Mouse (Mus musculus) heart, embryonic 11.5 days (tissue): ENCODE results near the gene Gm10031. TPM values are rescaled to one million over a fixed set of nuclear protein-coding genes. Genes with fewer than 3 reads are reported as not detected.

ENCODE experiments used
- ATAC-seq: fragments of 200-750 bp; cut with Nextera tagmentation; replicated peaks from 2 replicates; pipeline ENCODE4 v1.8.0; 2017; ENCODE audit warnings: moderate library complexity; ENCODE audit not compliant: insufficient number of reproducible peaks, low FRiP score, low TSS enrichment
- H3K27ac ChIP-seq: fragments of 300-500 bp; sonication (generic); 2 replicates; pipeline ENCODE4 v1.5.1; 2014; ENCODE audit warnings: mild to moderate bottlenecking, low read depth, low read length
- H3K27me3 ChIP-seq: fragments of 300-500 bp; sonication (generic); 2 replicates; pipeline ENCODE4 v1.6.1; 2014; ENCODE audit warnings: mild to moderate bottlenecking, low read length, mixed read lengths; ENCODE audit not compliant: control insufficient read depth, insufficient read depth
- H3K36me3 ChIP-seq: fragments of 300-500 bp; sonication (generic); 2 replicates; pipeline ENCODE4 v1.6.1; 2014; ENCODE audit warnings: mild to moderate bottlenecking, low read length, moderate library complexity, mixed read lengths; ENCODE audit not compliant: control insufficient read depth, insufficient read depth
- H3K4me1 ChIP-seq: fragments of 300-500 bp; sonication (generic); 2 replicates; pipeline ENCODE4 v1.6.1; 2014; ENCODE audit warnings: low read length; ENCODE audit not compliant: control insufficient read depth, insufficient read depth
- H3K4me2 ChIP-seq: fragments of 300-500 bp; sonication (generic); 2 replicates; pipeline ENCODE4 v1.6.1; 2014; ENCODE audit warnings: mild to moderate bottlenecking, moderate library complexity
- H3K4me3 ChIP-seq: fragments of 300-500 bp; sonication (generic); 2 replicates; pipeline ENCODE4 v1.5.1; 2014; ENCODE audit warnings: low read depth, low read length
- H3K9ac ChIP-seq: fragments of 300-500 bp; sonication (generic); 2 replicates; pipeline ENCODE4 v1.6.1; 2014; ENCODE audit warnings: mild to moderate bottlenecking, low read depth, low read length, moderate library complexity
- H3K9me3 ChIP-seq: fragments of 300-500 bp; sonication (generic); replicated peaks from 2 replicates; pipeline ENCODE4 v1.6.1; 2016; ENCODE audit warnings: low read length; ENCODE audit not compliant: control insufficient read depth
- WGBS: fragments of 180-500 bp; shearing (Covaris S2); extraction: QIAGEN DNeasy Blood & Tissue Kit; methylation state at CpG from one replicate; pipeline ENCODE4 v1.1.7; 2014; ENCODE audit not compliant: insufficient replicate concordance; 5-methylcytosine and 5-hydroxymethylcytosine counted together
- polyA plus RNA-seq: library from polyadenylated mRNA; unstranded; fragments of >200 nt; fragmentation: Nextera tagmentation; extraction: Ambion mirVana; gene quantifications from 2 replicates; pipeline ENCODE4 v1.2.1, GENCODE M21; 2014

Gene Gm10031
- polyA plus RNA-seq, 1 experiment from 2014 or later = 0.66 TPM

GRCm38 (mm10) chr1:156559641-156560020 is 35.8 kb downstream of the Gm10031 start:
- no peaks in the 10 kb centered on the region for H3K27me3 ChIP-seq
- 0 out of 2 replicates have a peak, but pooled peaks have one; percentile 19 for ATAC-seq
- peaks cover 7% of the 10 kb centered on the region; the same call in 1 of the 2 replicates for H3K4me1 ChIP-seq
- WGBS = 15% methylated on average over 8 of the region's 8 CpGs
- H3K36me3 ChIP-seq = no peaks in the 10 kb centered on the region
- H3K9ac ChIP-seq = peak overlapping the region; percentile 96
- H3K9me3 ChIP-seq = no peaks in the 10 kb centered on the region
- H3K4me3 ChIP-seq = peak overlapping the region; percentile 83
- H3K4me2 ChIP-seq = peak overlapping the region; percentile 79
- H3K27ac ChIP-seq = peak overlapping the region; percentile 22; the same call in 1 of the 2 replicates

GRCm38 (mm10) chr1:156560500-156560899 is 36.7 kb downstream of the Gm10031 start:
- Histone ChIP-seq H3K27me3 (no peaks in the 10 kb centered on the region), H3K27ac (no peak overlapping the region), H3K4me1 (peaks cover 7% of the 10 kb centered on the region; the same call in 1 of the 2 replicates), H3K4me3 (no peak overlapping the region), H3K4me2 (0 out of 2 replicates have a peak overlapping the region, but pooled peaks have one; percentile 79), H3K9me3 (no peaks in the 10 kb centered on the region), H3K36me3 (no peaks in the 10 kb centered on the region), H3K9ac (no peak overlapping the region)
- ATAC-seq = no peak
- WGBS = 84% methylated on average over 9 of the region's 9 CpGs

- ATAC-seq = no peak
- no peaks in the 10 kb centered on the region for H3K9me3 ChIP-seq
- WGBS = 83% methylated on average over 2 of the region's 2 CpGs
- no peaks in the 10 kb centered on the region for H3K36me3 ChIP-seq
- no peak overlapping the region for H3K4me3 ChIP-seq
- no peak overlapping the region for H3K27ac ChIP-seq
- H3K27me3 ChIP-seq = no peaks in the 10 kb centered on the region
- no peaks in the 10 kb centered on the region; the same call in 1 of the 2 replicates for H3K4me1 ChIP-seq
- H3K9ac ChIP-seq = no peak overlapping the region
- no peak overlapping the region for H3K4me2 ChIP-seq
Measured at GRCm38 (mm10) chr1:156565328-156565727, 41.5 kb downstream of the Gm10031 start.

GRCm38 (mm10) chr1:156566132-156566531 is 42.3 kb downstream of the Gm10031 start:
- no peaks in the 10 kb centered on the region for H3K36me3 ChIP-seq
- no peak overlapping the region for H3K27ac ChIP-seq
- no peaks in the 10 kb centered on the region for H3K27me3 ChIP-seq
- 94% methylated on average over 3 of the region's 3 CpGs for WGBS
- H3K4me2 ChIP-seq = no peak overlapping the region
- no peaks in the 10 kb centered on the region for H3K9me3 ChIP-seq
- ATAC-seq = no peak
- no peak overlapping the region for H3K9ac ChIP-seq
- no peak overlapping the region for H3K4me3 ChIP-seq
- no peaks in the 10 kb centered on the region; the same call in 1 of the 2 replicates for H3K4me1 ChIP-seq

GRCm38 (mm10) chr1:156569615-156570014 is 45.8 kb downstream of the Gm10031 start:
- Histone ChIP-seq H3K4me1 (no peaks in the 10 kb centered on the region; the same call in 1 of the 2 replicates), H3K9me3 (no peaks in the 10 kb centered on the region), H3K36me3 (no peaks in the 10 kb centered on the region), H3K9ac (no peak overlapping the region), H3K27ac (no peak overlapping the region), H3K4me3 (no peak overlapping the region), H3K27me3 (no peaks in the 10 kb centered on the region), H3K4me2 (no peak overlapping the region)
- WGBS = 70% methylated on average over 4 of the region's 4 CpGs
- ATAC-seq = no peak

- ATAC-seq = no peak
- H3K9ac ChIP-seq = no peak overlapping the region
- no peak overlapping the region for H3K4me2 ChIP-seq
- no peaks in the 10 kb centered on the region for H3K27me3 ChIP-seq
- H3K27ac ChIP-seq = no peak overlapping the region
- no peaks in the 10 kb centered on the region for H3K9me3 ChIP-seq
- H3K4me3 ChIP-seq = no peak overlapping the region
- no peaks in the 10 kb centered on the region for H3K36me3 ChIP-seq
- H3K4me1 ChIP-seq = no peaks in the 10 kb centered on the region; the same call in 1 of the 2 replicates
- WGBS = 85% methylated on average over 4 of the region's 4 CpGs
Measured at GRCm38 (mm10) chr1:156572952-156573351, 49.1 kb downstream of the Gm10031 start.

Other genes starting within 250 kb of the Gm10031 start
- gene Tdrd5, start 220.3 kb upstream of the Gm10031 start, polyA plus RNA-seq = 0.06 TPM in 1 of 2 replicates, not detected in the other
- gene Nphs2, start 213.3 kb upstream of the Gm10031 start, polyA plus RNA-seq = not detected in 2 replicates
- 735 and 772 TPM in 2 replicates for gene Gm2000, start 158.0 kb upstream of the Gm10031 start, polyA plus RNA-seq
- gene Axdnd1, start 102.9 kb upstream of the Gm10031 start, polyA plus RNA-seq = 0.32 and 0.56 TPM in 2 replicates
- 48.5 and 50.0 TPM in 2 replicates for gene Soat1, start 49.7 kb upstream of the Gm10031 start, polyA plus RNA-seq
- 3.5 and 5.2 TPM in 2 replicates for gene Abl2, start 34.8 kb downstream of the Gm10031 start, polyA plus RNA-seq
- 4.5 and 5.5 TPM in 2 replicates for gene Tor3a, start 150.3 kb downstream of the Gm10031 start, polyA plus RNA-seq
- gene Fam20b, start 195.1 kb downstream of the Gm10031 start, polyA plus RNA-seq = 22.4 and 27.5 TPM in 2 replicates